Mouse (Mus musculus): ENCODE measurements around the gene Pkdcc. TPM values are rescaled to one million over a fixed set of nuclear protein-coding genes. Genes with fewer than 3 reads are reported as not detected.

Pkdcc gene
- polyA plus RNA-seq, 2 experiments from 2014 or later, result not detected

- no peak for ATAC-seq
Measured at GRCm38 (mm10) chr17:83213228-83213915, 1.7 kb upstream of the Pkdcc start.

DNA sequence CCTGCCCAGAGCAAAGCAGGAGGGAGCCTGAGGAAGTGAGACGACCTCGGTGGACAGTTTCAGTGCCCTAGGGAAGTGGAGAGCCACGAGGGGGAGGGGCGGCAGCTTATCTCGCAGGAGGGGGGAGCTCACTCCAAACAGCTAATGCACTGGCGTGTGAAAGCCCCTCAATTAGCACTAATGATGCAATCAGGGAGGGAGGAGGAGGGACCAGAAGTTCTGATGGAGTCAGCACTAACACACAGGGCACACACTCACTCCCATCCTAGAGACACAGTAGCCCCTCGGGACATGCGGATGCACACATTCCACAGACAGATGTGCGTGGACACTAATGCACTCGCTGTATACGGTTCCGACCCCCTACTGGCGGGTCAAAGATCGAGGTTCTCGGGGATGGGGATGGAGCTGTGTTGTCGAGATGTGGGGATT, 915 bp upstream of the Pkdcc start:
- ATAC-seq, result no peak

DNA sequence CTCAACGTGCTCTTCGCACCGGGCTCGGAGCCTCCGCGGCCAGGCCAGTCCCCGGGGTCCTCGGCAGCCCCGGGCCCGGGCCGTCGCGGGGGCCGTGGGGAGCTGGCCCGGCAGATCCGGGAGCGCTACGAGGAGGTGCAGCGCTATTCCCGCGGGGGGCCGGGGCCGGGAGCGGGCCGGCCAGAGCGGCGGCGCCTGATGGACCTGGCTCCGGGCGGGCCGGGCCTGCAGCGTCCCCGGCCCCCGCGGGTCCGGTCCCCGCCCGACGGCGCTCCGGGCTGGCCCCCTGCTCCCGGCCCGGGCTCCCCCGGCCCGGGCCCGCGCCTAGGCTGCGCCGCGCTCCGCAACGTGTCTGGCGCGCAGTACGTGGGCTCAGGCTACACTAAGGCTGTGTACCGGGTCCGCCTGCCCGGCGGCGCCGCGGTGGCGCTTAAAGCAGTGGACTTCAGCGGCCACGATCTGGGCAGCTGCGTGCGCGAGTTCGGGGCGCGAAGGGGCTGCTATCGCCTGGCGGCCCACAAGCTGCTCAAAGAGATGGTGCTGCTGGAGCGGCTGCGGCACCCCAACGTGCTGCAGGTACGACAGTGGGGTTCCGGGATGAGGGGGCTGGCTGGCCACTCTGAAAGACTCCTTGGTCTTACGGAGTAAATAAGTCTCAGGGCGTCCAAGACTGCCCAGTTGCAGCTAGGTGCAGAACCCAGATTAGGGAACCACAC, 595 bp downstream of the Pkdcc start:
- no peak for ATAC-seq

- ATAC-seq, result no peak
Measured at GRCm38 (mm10) chr17:83216251-83216919, 1.3 kb downstream of the Pkdcc start.

DNA sequence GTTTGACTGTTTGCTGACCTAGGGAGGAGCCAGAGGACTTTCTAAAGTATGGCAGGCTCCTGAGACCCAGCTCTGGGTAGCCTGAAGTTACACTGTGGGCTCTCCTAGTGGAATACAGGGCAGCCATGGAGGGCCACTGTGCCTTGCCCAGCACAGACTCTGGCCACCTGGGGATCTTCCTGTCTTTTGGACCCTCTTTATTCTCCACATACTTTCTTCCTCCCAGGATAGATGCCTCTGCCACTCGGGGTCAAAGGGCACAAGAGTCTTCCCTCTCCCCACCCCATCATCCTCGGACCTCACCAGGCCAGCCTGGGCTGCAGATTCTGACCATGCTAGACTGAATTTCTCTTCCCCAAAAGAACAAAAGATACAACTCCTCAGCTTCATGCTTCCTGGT, 3.1 kb downstream of the Pkdcc start:
- ATAC-seq, result no peak

- ATAC-seq, result no peak
Measured at GRCm38 (mm10) chr17:83218722-83219121, 3.6 kb downstream of the Pkdcc start.

- no peak for ATAC-seq
Measured at GRCm38 (mm10) chr17:83219351-83220287, 4.5 kb downstream of the Pkdcc start.

- ATAC-seq, result no peak
Measured at GRCm38 (mm10) chr17:83220954-83221538, 6.0 kb downstream of the Pkdcc start.

DNA sequence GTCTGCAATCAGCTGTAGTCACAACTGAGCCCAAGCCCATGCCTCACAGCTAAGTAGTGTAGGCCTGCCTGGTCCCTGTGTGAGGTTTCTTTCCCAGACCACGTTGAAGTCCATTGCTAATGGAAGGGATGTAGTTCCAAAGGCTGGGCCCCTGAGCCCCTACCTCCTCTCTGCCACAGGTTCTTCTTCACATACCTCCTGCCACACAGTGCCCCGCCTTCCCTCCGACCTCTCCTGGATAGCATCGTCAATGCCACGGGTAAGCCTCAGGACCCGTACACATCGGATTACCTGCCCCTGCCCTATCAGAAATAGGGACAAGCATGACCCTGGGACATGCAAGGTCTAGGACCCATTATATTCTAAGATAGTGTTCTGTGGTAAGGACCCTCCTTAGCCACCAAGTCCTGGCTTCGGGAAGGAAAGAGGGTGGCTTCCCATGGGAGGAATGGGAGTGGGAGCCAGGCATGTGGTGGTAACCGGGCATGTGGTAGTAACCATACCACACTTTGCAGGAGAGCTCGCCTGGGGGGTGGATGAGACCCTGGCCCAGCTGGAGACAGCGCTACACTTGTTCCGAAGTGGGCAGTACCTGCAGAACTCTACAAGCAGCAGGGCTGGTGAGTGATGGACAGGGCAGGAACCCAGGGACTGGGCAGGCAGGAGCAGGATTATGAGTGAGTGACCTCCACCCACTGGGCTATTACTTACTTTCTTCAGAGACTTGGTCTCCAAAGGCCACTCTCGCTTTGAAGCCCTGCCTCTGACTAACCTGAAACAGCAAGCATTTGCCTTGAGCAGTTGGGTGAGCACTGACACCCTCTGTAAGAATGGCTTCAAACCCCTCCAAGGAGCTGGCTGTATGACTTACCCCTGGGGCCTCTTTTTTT, 6.8 kb downstream of the Pkdcc start:
- no peak for ATAC-seq

DNA sequence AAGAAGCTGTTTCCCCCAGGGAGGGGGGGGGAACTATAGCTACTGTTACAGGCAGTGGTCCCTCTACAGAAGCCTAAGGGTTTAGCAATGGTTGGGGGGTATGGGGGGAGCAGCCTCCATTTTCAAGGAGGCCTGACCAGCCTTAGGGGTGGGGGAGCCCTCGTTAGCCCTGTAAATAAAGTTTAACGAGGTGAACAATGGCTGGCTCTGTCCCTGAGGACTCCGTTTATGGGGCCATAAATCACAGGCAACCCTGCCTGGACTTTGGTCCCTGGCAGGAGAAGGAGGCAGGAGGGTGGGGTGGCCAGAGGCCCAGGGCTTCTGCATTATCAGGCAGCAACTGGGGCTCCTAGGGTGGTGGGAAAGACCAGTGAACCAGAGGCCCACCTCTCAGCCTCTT, 7.6 kb downstream of the Pkdcc start:
- no peak for ATAC-seq

GRCm38 (mm10) chr17:83224451-83224971, 9.4 kb downstream of the Pkdcc start:
- no peak for ATAC-seq

DNA sequence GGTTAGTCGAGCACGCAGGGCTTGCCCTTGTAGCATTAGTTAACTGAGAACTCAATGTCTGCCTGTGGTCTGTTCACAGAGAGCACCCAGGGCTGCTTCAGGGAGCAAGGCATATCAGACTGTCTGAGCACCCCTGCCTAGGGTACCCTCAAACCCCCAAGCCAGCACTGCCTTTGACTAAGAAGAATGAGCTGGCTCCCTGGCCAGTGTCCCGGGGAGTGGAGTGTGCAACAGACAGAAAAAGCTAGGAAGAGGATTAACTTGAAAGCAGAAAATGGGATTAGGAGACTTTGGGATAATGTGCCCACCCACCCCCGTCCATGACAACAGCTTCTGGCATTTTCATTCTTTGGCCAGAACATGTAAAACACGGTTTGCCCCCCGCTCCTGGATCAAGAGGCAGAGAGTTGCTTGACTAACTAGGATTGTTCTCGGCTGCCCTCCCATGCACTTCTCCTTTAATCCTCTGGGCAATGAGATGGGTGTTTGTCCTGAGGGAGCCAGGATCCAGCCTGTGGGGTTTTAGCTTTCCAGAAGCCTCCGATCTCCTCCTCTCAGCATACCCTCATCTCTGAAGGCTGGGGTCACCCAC, 11.4 kb downstream of the Pkdcc start:
- ATAC-seq, result no peak

GRCm38 (mm10) chr17:83231357-83231756, 16.3 kb downstream of the Pkdcc start:
- no peak for ATAC-seq

- no peak for ATAC-seq
Measured at GRCm38 (mm10) chr17:83235227-83235626, 20.1 kb downstream of the Pkdcc start.

DNA sequence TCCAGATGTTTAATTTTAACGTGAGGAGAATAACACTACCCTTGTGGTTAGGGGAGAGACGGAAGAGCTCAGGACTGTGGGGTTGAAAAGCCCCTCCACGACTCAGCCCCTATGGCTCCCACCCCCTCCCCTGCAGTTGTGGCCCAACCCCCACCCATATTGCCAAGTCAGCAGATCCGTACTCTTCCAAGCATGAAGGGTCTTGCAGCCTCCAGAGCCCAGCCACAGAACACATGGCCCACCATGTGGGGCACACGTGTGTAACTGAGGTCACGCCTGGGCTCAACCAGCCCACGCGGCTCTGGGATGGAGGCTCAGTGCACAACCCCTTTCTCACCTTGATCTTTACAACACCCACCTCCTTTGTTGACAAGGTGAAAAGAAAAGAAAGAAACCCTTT, 21.1 kb downstream of the Pkdcc start:
- no peak for ATAC-seq

DNA sequence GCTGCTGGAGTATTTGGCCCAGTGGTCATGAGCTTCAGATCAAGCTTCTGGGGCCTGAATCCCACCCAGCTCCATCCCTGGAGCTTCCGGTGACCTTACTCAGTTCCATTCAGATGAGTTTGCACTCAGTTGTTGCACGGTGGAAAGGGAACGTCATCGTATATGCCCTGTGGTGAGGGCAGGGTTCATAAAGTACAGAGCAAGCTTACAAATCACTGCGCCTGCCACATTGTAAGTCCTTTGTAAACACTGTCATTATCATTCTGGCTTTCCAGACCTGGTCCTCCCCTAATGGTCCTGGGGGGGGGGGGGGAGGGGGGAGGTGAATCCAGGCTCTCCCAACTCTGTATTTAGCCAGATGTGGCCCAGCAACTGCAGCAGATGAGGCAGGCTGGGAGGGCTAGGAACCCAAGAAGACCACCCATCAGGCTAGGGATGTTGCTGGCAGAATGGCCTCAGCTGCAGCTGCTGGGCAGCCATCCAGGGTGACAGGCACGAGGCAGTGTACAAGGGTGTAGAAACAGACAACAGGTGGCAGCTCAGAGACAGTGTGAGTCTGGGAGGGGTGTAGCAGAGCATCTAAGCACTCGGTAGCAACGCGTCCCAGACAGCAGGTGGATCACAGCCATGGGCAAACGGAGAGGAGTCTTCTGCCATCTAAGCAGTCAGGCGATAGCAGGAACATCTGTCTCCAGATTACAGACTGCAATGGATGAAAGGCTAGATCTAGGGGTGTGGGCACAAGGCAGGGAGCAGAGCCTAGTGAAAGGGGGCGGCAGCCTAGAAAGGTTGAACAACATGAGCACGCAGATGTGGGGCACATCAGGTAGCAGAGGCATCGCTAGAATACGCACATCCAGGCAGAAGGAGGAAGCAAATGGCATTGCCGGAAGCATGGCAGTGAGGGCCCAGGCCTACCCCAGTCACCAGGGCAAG, 23.3 kb downstream of the Pkdcc start:
- ATAC-seq, result no peak

DNA sequence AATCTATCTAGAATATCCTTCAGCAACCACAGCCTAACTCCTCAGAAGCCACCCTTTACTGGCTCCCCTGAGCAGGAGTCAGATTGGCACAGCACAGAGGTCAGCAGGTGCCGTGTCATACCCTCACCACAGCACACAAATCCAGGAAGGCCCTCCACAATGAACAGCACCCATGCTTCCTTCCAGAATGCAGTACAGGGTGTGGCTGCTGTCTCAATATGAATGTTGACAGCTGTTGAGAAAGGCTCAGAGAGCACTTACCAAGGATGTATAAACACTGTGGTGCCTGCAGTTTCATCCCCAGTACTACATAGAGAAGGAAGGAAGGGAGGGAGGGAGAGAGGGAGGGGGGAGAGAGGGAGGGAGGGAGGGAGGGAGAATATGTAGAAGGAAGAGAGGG, 29.4 kb downstream of the Pkdcc start:
- ATAC-seq, result no peak

- ATAC-seq, result no peak
Measured at GRCm38 (mm10) chr17:83245460-83245859, 30.4 kb downstream of the Pkdcc start.

- ATAC-seq, result no peak
Measured at GRCm38 (mm10) chr17:83246090-83246489, 31.0 kb downstream of the Pkdcc start.

Measured in CD4-positive, CD25-positive, alpha-beta regulatory T cell, adult 4 months (primary cell).